ENCODE assay signal across 24 mouse cellular contexts in genomic region chr6:145037626-145038025, GRCm38 (mm10). TPM values are rescaled to one million over a fixed set of nuclear protein-coding genes. Genes with fewer than 3 reads are reported as not detected.
"Had no signal": no experiment of that assay in that cellular context is flagged by ENCODE, and none has a peak within 500 bp of the region (broad histone marks: within the 10 kb centered on the region; RNA-seq: fewer than 3 reads in every experiment).

No protein-coding gene starts in this region.

- DNase-seq: gastrocnemius, postnatal 14 days; gastrocnemius, postnatal 36 days; heart, adult 11 months; heart, adult 2 months; heart, postnatal 14 days; heart, postnatal 36 days; kidney, adult 11 months; kidney, adult 2 months; kidney, adult 9 months; kidney, postnatal 14 days; kidney, postnatal 36 days; layer of hippocampus, adult 9-11 months; layer of hippocampus, postnatal 36 days; left cerebral cortex, postnatal 4 days had no signal

- H3K9me3 ChIP-seq: heart, embryonic 13.5 days; heart, embryonic 15.5 days; hindbrain, embryonic 13.5 days; hindbrain, embryonic 15.5 days; kidney, embryonic 15.5 days; limb, embryonic 13.5 days; limb, embryonic 15.5 days had no signal

- H3K27ac ChIP-seq: heart, adult 2 months; heart, embryonic 13.5 days; heart, embryonic 15.5 days; hindbrain, embryonic 13.5 days; hindbrain, embryonic 15.5 days; hindbrain, postnatal 0 days; kidney, embryonic 15.5 days; kidney, postnatal 0 days; limb, embryonic 13.5 days; limb, embryonic 15.5 days had no signal

- H3K4me3 ChIP-seq: heart, adult 2 months; heart, embryonic 13.5 days; heart, embryonic 15.5 days; hindbrain, embryonic 13.5 days; hindbrain, embryonic 15.5 days; kidney, embryonic 15.5 days; limb, embryonic 13.5 days; limb, embryonic 15.5 days had no signal

- H3K4me1 ChIP-seq: heart, embryonic 15.5 days; limb, embryonic 13.5 days; limb, embryonic 15.5 days had no signal

- H3K36me3 ChIP-seq: heart, embryonic 13.5 days; heart, embryonic 15.5 days; kidney, embryonic 15.5 days; limb, embryonic 13.5 days; limb, embryonic 15.5 days had no signal

- H3K9ac ChIP-seq: heart, embryonic 13.5 days; heart, embryonic 15.5 days; hindbrain, embryonic 15.5 days; kidney, embryonic 15.5 days; limb, embryonic 13.5 days; limb, embryonic 15.5 days had no signal

RNA-seq across cellular contexts. Expression of gene Bcat1, which starts 38.4 kb away (rescaled TPM):
- polyA plus RNA-seq: liver, adult 2 months had no signal
